11 mouse cellular contexts compared by ENCODE assay signal in genomic region chr1:89068812-89069211, GRCm38 (mm10). TPM values are rescaled to one million over a fixed set of nuclear protein-coding genes. Genes with fewer than 3 reads are reported as not detected.
DNase-seq lines count a peak whose midpoint lies in the region; ATAC-seq and TF ChIP-seq lines count a peak whose summit lies in the region.
"Had no signal": no experiment of that assay in that cellular context is flagged by ENCODE, and none has a peak within 500 bp of the region (broad histone marks: within the 10 kb centered on the region; RNA-seq: fewer than 3 reads in every experiment).

No protein-coding gene starts in this region.

- intact Hi-C loops in left cerebral cortex, postnatal 4 days (cut with DNase I), result no loop called here
- intact Hi-C loops in gastrocnemius, postnatal 36 days (cut with DNase I), result no loop called here

- H3K4me2 ChIP-seq in forebrain, postnatal 0 days (ENCODE audit: low read depth), result peak overlapping the region; percentile 74; the same call in 1 of the 2 replicates
- no peak overlapping the region for H3K4me2 ChIP-seq in forebrain, embryonic 12.5 days
- H3K4me2 ChIP-seq in neural tube, embryonic 13.5 days, result peak overlapping the region; percentile 77
- peak overlapping the region; percentile 89; the same call in 1 of the 2 replicates for H3K4me2 ChIP-seq in liver, postnatal 0 days (ENCODE audit: low read depth, low read length)

- no peaks in the 10 kb centered on the region for H3K9me3 ChIP-seq in forebrain, postnatal 0 days (ENCODE audit: low read length)
- H3K9me3 ChIP-seq in forebrain, embryonic 12.5 days, result no peaks in the 10 kb centered on the region
- no peaks in the 10 kb centered on the region for H3K9me3 ChIP-seq in neural tube, embryonic 13.5 days
- no peaks in the 10 kb centered on the region for H3K9me3 ChIP-seq in liver, postnatal 0 days (ENCODE audit: low read length)

- no peak for DNase-seq in forebrain, postnatal 0 days
- DNase-seq in neural tube, embryonic 10.5 days (ENCODE audit: extremely low spot score, low spot score), result no peak
- no peak for DNase-seq in liver, postnatal 0 days
- no peak for DNase-seq in left cerebral cortex, postnatal 4 days
- no peak for DNase-seq in gastrocnemius, postnatal 36 days
- DNase-seq: cerebellum, adult 11 months had no signal

- no peak for ATAC-seq in forebrain, postnatal 0 days
- ATAC-seq in forebrain, embryonic 12.5 days (ENCODE audit: low FRiP score), result no peak
- no peak for ATAC-seq in neural tube, embryonic 13.5 days (ENCODE audit: low read depth)
- ATAC-seq in liver, postnatal 0 days, result no peak
- no peak for ATAC-seq in erythroblast, adult 5-6 weeks (replicated peaks; ENCODE audit: low FRiP score, poor library complexity, severe bottlenecking)
- ATAC-seq: activated CD4-positive, CD25-positive, alpha-beta regulatory T cell, adult 4 months had no signal

- H3K27ac ChIP-seq in forebrain, postnatal 0 days (ENCODE audit: low read depth, low read length), result no peak overlapping the region
- no peak overlapping the region for H3K27ac ChIP-seq in forebrain, embryonic 12.5 days
- H3K27ac ChIP-seq in neural tube, embryonic 13.5 days (replicated peaks), result peak overlapping the region; percentile 94; the same call in 1 of the 2 replicates
- no peak overlapping the region for H3K27ac ChIP-seq in liver, postnatal 0 days (ENCODE audit: low read depth)

- H3K36me3 ChIP-seq in forebrain, postnatal 0 days (ENCODE audit: insufficient read depth), result no peaks in the 10 kb centered on the region
- no peaks in the 10 kb centered on the region for H3K36me3 ChIP-seq in forebrain, embryonic 12.5 days (replicated peaks)
- H3K36me3 ChIP-seq in neural tube, embryonic 13.5 days, result no peaks in the 10 kb centered on the region
- no peaks in the 10 kb centered on the region for H3K36me3 ChIP-seq in liver, postnatal 0 days (replicated peaks; ENCODE audit: insufficient read depth, low read length)

- H3K4me1 ChIP-seq in forebrain, postnatal 0 days (ENCODE audit: insufficient read depth), result peaks cover 24% of the 10 kb centered on the region; the same call in 1 of the 2 replicates
- H3K4me1 ChIP-seq in forebrain, embryonic 12.5 days, result peaks cover 38% of the 10 kb centered on the region
- H3K4me1 ChIP-seq in neural tube, embryonic 13.5 days (replicated peaks), result peaks cover 38% of the 10 kb centered on the region
- peaks cover 7% of the 10 kb centered on the region for H3K4me1 ChIP-seq in liver, postnatal 0 days (ENCODE audit: insufficient read depth)

- no peak for TF ChIP-seq CTCF in forebrain, postnatal 0 days (IDR thresholded peaks at IDR 0.05; ENCODE audit: low read depth)
- no peak for TF ChIP-seq CTCF in liver, postnatal 0 days (IDR thresholded peaks at IDR 0.05; ENCODE audit: low read depth)

- H3K4me3 ChIP-seq in forebrain, postnatal 0 days (ENCODE audit: low read depth, low read length), result no peak overlapping the region; the same call in 1 of the 2 replicates
- H3K4me3 ChIP-seq in forebrain, embryonic 12.5 days (replicated peaks), result no peak overlapping the region
- H3K4me3 ChIP-seq in neural tube, embryonic 13.5 days, result no peak overlapping the region
- no peak overlapping the region for H3K4me3 ChIP-seq in liver, postnatal 0 days (ENCODE audit: low read depth, low read length)

- H3K9ac ChIP-seq in forebrain, postnatal 0 days, result no peak overlapping the region
- H3K9ac ChIP-seq in forebrain, embryonic 12.5 days, result no peak overlapping the region
- H3K9ac ChIP-seq in neural tube, embryonic 13.5 days, result no peak overlapping the region
- no peak overlapping the region for H3K9ac ChIP-seq in liver, postnatal 0 days (replicated peaks)

- 66% methylated on average over 5 of the region's 5 CpGs for WGBS in forebrain, postnatal 0 days
- WGBS in forebrain, embryonic 12.5 days, result 63% methylated on average over 5 of the region's 5 CpGs
- 61% methylated on average over 5 of the region's 5 CpGs for WGBS in neural tube, embryonic 13.5 days
- WGBS in liver, postnatal 0 days (ENCODE audit: insufficient replicate concordance), result 78% methylated on average over 5 of the region's 5 CpGs

- no peak for TF ChIP-seq EP300 in liver, postnatal 0 days (IDR thresholded peaks at IDR 0.05; ENCODE audit: low read depth)

- H3K27me3 ChIP-seq in forebrain, postnatal 0 days (ENCODE audit: insufficient read depth, low read length), result no peaks in the 10 kb centered on the region
- H3K27me3 ChIP-seq in forebrain, embryonic 12.5 days, result no peaks in the 10 kb centered on the region
- H3K27me3 ChIP-seq in neural tube, embryonic 13.5 days, result no peaks in the 10 kb centered on the region
- H3K27me3 ChIP-seq in liver, postnatal 0 days (ENCODE audit: insufficient read depth, low read length), result peaks cover 13% of the 10 kb centered on the region; the same call in 1 of the 2 replicates

RNA-seq across cellular contexts. Expression of gene Sh3bp4, which starts 1.4 kb away (rescaled TPM):
- total RNA-seq in forebrain, postnatal 0 days (2014; rRNA removed), result 29.0 and 29.6 TPM in 2 replicates
- polyA plus RNA-seq in forebrain, postnatal 0 days (2015; fragmentation: Nextera tagmentation; extraction: Ambion mirVana), result 17.4 and 18.9 TPM in 2 replicates
- polyA plus RNA-seq in forebrain, embryonic 12.5 days (2016; fragmentation: Nextera tagmentation; extraction: Ambion mirVana), result 26.5 and 27.1 TPM in 2 replicates
- 23.3 and 24.6 TPM in 2 replicates for polyA plus RNA-seq in neural tube, embryonic 13.5 days (2015; fragmentation: Nextera tagmentation; extraction: Ambion mirVana)
- polyA plus RNA-seq in liver, postnatal 0 days (2015; fragmentation: Nextera tagmentation; extraction: Ambion mirVana), result 0.60 and 0.70 TPM in 2 replicates
- total RNA-seq in left cerebral cortex, postnatal 4 days (2021), result 10 to 100 TPM; 25.4 to 26.1 TPM
- total RNA-seq in erythroblast, adult 5-6 weeks (2015; ENCODE audit: low replicate concordance), result 0.21 TPM in 1 of 2 replicates, not detected in the other
- total RNA-seq in erythroblast, adult 5-6 weeks (2017; ENCODE audit: low replicate concordance), result 0.51 TPM in 1 of 2 replicates, not detected in the other
- 1 to 10 TPM; 2.6 TPM for total RNA-seq in gastrocnemius, postnatal 36 days (2021)
- polyA plus RNA-seq: erythroblast, embryonic 14.5 days had no signal
